Mouse (Mus musculus) heart, adult 11 months (tissue): ENCODE data around the gene Ceacam18.
"Not testable (repeated sequence)": the region's sequence is repeated elsewhere in the genome, so short reads cannot be mapped to it uniquely, and the experiment has no call there.

Experiments
- DNase-seq: peaks from one replicate; pipeline ENCODE4 v3.0.0; 2022

The Ceacam18 gene

DNA sequence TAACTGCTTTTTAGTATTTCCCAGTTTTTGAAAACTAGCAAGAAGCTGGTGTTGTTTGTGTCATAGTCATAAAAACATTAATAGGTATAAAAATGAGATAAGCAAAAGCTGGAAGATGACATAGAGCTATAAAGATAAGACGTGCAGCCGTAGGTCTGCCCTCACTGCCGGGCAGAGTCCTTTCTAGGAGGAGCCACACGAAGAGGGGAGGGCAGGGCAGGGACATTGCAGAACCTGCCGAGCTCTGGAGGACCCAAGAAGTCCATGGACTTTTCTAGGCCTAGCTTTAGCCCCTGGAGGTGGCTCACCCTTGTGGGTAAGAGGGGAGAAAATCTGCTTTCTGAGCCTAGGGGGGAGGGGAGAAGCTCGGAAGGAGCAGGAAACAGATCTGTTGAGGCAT, at the start of gene Ceacam18:
Gene Ceacam18 (plus strand): TSS at position 208 of the 400 bp plus-strand sequence.
- no peak for DNase-seq

DNA sequence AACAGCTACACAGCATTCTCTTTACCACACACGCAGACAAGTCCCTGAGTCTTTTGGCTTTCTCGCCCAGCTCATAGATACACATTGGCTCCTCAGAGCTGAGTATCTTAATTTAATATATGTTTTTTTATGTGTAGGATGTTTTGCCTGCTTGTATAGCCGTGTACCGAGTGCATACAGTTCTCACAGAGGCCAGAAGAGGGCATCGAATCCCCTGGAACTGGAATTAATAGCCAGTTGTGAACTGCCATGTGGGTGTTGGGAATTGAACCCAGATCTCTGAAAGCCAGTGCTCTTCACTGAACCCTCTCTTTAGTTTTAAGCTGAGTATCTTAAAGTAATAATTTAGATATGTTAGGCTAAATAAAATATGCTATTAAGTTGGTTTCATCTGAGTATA, 49.7 kb upstream of the Ceacam18 start:
- no peak for DNase-seq

DNA sequence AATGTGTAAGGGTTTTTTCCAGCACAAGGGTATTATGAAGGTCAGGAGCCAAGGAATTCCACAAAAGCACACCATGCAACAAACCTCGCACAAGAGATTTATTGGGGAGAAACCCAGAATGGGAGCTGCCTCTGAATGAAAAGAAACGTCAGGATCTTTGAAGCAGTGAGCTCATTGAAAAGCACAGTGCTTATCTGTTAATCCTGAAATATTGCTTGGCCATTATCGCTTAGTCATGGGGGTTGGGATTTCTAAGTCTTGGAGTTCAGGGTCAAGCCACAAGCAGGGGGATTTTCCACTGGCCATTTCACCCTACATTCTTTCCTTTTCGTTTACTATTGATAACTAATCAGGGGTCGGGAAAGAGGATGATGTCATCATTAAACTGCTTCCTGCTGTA, 32.6 kb upstream of the Ceacam18 start:
- DNase-seq = peak; percentile 16

- peak; percentile 90 for DNase-seq
These were observed 27.4 kb upstream of the Ceacam18 start, which contains the start of gene Zfp819 for GRCm38 (mm10) chr7:43606896-43607742. Gene Zfp819, plus strand, starts transcription at chr7:43607169.

- DNase-seq = peak; percentile 82
These were observed 26.7 kb upstream of the Ceacam18 start for GRCm38 (mm10) chr7:43607743-43608287.

DNA sequence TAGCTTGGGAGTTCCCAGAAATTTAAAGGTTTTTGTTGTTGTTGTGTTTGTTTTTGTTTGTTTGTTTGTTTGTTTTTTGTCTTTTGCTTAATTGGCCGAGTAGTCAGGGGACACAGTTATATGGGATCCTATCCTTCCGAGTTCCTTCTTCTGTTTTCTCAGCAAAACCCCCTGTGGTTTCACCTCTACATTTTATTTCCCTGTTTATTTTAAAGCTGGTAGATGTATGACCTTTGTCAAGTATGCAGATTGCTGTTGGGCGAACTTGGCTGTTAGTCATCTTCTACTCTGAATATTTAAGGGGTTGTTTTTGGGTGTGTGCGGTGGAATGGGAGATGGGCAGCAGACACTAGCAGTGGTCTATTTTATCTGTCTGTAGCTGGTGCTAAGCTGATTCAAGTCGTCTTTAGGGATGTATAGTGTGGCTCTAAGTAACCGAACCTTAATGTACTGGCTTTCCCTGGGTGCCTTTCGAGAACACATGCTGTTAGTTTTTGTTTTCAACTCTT, 26.1 kb upstream of the Ceacam18 start:
- peak; percentile 57 for DNase-seq

GRCm38 (mm10) chr7:43613816-43614551, 20.5 kb upstream of the Ceacam18 start:
- peak; percentile 28 for DNase-seq

DNA sequence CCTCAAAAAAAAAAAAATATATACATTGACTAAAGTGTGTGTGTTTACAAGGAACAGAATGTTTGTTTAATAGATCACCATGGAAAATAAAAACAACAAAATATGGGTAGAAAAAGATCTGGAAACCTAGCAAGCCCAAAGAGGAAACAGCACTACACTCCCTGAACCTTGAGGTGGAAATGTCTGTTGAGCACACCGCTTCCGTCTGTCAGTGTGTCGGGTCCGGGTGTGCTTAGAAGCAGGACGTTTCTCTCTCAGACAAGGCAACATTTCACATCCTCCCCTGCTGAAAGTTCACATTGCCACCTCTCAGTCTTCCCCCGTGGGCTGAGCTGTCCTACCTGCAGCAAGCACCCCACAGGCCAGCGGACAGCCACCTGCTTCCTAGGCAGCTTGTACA, 11.6 kb upstream of the Ceacam18 start:
- peak; percentile 41 for DNase-seq

DNA sequence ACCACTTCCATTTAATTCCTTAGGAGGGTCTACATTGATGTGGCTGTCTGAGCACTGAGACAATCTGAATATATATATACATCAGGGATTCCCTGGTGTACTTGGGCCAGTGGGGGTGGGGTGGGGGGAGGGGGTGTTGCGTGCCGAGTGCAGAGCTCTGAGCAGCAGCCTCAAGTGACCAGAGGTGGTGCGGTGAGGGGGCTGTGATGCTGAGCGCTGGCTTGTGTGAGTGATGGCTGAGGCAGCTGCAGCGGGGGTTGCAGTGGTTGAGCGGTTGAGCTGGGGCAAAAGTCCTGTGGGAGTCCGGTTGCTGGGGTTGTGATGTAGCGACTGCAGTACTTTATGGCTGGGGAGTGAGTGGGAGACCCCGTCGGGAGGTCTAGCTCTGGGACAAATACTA, 10.7 kb upstream of the Ceacam18 start:
- DNase-seq = peak; percentile 44

GRCm38 (mm10) chr7:43625065-43625464, 9.4 kb upstream of the Ceacam18 start:
- DNase-seq = peak; percentile 51

GRCm38 (mm10) chr7:43625794-43626422, 8.6 kb upstream of the Ceacam18 start:
- DNase-seq = no peak

GRCm38 (mm10) chr7:43633940-43634339, 567 bp upstream of the Ceacam18 start:
- no peak for DNase-seq

DNA sequence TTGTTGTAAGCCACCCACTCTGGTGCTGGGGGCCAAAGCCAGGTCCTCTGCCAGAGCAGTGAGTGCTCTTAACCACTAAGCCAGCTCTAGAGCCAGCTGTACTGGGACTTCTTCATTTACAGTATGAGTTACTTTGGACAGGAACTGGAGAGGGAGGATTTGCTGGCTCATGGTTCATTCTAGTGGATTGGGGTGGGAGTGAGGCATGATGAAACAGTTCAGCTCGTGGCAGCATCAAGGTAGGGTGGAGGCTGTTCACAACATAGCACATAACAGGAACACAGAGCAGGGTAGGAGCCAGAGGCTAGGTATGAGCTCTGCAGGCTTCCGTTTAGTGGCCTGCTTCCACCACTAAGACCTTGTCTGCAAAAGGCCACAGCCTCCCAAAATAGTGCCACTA, 1.7 kb downstream of the Ceacam18 start:
- DNase-seq = no peak

DNA sequence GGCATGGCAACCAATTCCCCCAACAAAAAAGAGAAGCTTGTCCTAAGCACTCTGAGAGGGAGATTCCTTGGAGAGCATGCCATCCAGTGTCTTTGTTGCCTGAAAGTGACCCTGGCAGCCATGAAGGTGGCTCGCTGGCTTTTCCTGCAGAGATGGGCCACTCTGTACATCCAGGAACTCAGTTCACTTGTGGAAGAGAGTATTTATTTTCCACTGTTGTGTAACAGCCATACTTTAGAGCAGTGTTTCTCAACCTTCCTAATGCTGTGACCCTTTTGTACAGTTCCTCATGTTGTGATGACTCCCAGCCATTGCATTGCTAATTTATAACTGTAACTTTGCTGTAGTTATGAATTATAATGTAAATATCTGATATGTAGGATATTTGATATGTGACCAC, 2.6 kb downstream of the Ceacam18 start:
- DNase-seq = no peak

DNA sequence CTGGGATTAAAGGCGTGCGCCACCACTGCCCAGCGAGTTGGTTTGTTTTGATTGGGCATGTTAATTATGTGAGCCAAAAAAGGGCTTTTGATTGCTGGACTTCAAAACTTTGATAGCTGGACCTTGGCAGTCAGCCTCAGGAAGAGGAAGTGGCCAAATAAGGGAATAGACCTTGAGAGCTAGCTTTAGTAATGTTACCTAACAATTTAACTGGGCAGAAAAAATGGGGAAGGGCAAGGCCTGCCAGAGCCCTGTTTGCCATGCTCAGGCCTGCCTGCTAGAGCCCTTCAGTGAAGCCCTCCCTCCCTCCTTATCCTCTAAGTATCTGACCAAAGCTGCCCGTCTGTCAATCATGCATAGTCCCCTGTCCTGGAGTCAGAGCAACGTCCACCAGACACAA, 8.1 kb downstream of the Ceacam18 start:
- DNase-seq = no peak

DNA sequence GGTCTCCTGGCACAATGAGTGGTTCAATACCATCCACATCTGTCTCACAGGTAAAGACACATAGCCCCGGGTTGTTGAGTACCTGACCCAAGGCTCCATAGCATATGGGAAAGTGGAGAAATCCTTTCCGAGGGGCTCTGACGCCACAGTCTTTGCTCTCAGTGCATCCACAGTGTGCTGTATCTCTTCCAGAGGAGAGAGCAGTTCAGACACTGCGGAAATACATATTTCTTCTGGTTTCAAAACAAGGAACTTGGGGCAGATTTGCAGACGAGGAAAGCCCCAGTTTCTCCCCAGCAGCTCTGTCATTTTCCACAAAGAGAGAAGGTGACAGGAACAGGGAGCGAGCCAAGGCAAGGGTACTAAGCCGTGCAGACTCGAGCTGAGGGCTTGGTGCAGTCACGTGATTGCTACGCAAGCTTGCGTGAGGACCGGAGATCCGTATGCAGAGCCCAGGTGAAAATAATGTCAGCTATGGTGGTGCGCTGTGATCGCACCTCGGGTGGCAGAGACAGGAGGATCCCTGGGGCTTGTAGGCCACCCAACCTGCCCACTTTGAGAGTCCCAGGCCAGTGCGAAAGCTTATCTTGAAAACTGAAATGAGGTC, 8.6 kb downstream of the Ceacam18 start:
- no peak for DNase-seq

DNA sequence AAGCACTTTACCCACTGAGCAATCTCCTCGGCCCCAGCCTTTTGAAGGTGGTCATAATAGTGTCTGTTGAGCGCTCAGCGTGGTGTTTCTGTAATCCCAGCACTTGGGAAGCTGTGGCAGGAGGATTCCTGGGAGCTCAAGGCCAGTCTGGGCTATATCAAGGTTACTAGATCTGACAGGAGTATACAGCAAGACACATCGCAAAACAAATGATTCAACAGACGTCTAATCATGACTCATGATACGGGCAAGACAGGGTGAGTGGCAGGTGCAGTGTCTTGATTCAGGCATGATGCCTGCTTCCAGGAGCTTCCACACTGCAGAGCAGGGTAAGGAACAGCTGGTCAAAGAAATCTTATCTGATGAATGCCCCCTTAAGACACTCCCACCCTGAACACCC, 18.2 kb downstream of the Ceacam18 start:
- DNase-seq = no peak

- no peak for DNase-seq
These were observed 20.0 kb downstream of the Ceacam18 start for GRCm38 (mm10) chr7:43654519-43654918.

GRCm38 (mm10) chr7:43656232-43656631, 21.7 kb downstream of the Ceacam18 start:
- DNase-seq = no peak

DNA sequence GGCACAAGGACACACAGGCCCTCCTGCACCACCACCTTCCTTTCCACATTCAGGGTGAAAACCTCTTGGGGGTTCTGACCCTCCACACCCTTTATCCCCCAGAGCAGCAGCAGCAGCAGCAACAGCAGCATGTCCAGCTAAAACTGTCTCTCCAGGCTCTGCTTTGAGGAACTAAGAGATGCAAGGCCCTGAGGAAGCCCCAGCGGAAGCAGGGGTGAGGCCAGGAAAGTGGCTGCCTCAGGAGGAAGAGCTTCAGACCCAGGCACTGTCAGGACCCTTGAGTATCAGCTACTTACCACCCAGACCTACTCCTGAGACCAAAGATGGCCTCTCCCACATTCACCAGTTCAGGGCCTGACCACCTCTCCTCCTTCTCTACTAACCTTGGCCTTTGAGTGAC, 25.5 kb downstream of the Ceacam18 start, which contains the start of gene Siglece:
Gene Siglece (minus strand): TSS at position 160 of the 400 bp plus-strand sequence.
- DNase-seq = peak; percentile 92

- DNase-seq = no peak
These were observed 28.3 kb downstream of the Ceacam18 start for GRCm38 (mm10) chr7:43662804-43663203.

DNA sequence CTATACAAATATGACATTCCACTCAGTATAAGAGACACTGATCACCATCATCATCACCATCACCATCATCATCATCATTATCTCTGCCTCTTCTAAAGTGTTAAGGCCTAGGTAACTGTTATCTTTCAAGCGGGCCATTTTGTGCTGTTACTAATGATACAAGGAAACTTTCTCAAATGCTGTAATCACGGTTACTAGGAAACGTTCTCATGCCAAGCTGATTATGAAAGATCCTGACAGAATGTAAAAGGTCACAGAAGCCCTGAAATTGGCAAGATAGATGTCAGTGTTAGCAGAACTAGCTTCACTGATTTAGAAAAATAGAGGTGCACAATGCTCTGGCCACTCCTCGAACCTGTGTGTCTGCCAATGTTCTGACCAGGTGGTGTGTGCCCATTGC, 32.7 kb downstream of the Ceacam18 start:
- DNase-seq = not testable (repeated sequence)
